Mouse (Mus musculus): ENCODE measurements at regions not wholly inside any gene's neighbourhood (a gene's known extent, or its start where the extent isn't known, plus 50 kb on each side); places are given as distances from the start of the nearest gene placed in this dataset.
"Not testable (repeated sequence)": the region's sequence is repeated elsewhere in the genome, so short reads cannot be mapped to it uniquely, and the experiment has no call there.

DNA sequence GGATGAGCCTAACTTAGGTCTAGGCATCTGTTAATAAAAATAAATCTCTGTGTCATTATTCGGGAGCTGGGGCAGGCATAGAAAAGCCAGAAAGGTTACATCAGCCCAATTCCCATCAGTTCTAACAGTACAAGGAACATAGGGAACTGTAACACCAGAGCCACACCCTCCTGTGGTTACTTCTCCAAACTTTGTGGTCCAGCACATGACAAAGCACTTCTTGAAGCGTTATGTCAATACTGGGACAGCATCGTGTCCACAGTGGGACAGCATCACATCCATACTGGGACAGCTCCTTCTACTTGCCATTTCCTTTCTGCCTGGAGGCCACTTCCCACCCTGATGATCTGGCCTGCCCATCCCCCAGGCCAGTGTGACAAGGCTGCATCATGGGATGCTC is 253.9 kb downstream of the Diras2 start:
- DNase-seq = no peak

DNA sequence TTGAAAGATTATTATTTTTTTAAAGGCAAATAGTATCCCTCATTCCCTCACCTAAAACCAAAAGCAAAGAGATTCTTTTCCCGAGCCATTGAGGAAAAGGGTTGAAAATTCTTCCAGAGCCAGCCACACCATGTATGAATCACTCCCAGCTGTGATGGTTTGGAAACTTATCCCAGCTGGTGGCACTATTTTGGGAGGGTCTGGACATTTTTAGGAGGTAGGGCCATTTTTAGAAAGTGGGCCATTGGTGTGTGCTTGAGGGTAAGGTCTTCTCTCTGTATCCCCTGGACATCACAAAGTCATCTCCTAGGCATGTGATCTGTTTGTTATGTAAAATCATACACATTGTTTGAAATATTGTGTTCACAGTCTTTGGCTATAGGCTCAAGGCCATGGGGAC is 252.2 kb downstream of the Diras2 start:
- no peak for DNase-seq

DNA sequence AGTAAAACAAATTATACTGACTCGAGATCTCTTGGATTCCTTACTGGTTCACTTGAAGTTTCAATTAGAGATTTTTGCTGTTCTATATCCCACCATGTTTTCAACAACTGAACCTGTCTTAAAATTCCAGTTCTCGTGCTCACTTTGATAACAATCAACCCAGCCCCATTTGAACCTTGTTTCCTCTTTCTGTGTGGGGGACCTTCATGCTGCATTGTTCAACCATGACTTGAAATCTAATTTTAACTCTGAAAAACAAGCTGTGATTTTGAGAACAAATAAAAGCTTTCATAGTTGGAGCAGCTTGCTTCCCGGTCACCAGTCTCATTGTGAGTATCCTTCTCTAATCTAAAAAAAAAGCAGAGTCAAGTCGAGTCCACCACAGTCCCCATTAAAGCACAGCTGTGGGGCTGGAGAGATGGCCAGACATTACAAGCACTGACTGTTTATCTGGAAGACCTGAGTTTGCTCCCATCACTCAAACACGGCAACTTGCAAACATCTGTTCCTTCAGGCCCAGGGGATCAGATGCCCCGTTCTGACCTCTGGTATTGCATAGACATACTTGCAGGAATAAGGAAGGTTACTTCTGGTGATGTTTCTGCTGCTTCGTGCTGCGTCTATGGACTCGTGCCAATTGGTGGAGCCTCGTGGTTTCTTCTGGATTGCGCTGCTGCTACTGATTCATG is 251.7 kb downstream of the Diras2 start:
- DNase-seq = no peak

DNA sequence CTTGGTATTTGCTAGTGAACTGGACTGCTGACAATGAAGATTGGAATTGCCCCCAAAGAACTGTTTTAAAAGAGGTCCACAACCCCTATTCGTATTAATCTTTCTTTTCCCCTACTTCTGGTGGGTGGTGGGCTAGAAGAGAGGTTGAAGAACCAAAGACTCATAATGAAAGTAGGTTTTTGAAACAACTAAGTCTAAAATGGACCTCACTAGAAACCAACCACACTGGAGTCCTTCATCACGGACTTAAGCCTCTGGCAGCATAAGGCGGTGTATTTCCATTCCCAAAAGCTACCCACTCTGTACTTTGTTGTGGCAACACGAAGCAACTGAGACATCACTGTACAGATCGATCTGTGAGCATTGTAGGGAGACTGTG is 251.1 kb downstream of the Diras2 start:
- no peak for DNase-seq

DNA sequence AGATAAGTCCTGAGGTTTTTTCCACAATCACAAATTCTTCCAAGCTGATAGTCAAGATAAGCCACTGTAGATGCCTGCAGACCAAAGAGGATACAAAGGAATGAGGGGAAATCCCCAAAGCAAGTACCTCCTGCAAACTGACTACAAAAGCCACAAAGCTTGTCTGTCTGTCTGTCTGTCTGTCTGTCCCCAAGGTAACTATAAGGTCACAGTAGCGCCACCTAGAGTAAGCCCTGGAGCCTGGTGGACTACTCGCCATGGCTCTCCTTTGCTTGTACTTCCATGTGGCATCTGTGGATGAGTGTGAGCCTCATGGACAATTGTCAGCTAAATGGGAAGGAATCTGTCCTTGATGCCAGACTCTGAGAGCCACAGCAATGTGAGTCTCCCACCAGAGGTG is 249.8 kb downstream of the Diras2 start:
- DNase-seq = no peak

DNA sequence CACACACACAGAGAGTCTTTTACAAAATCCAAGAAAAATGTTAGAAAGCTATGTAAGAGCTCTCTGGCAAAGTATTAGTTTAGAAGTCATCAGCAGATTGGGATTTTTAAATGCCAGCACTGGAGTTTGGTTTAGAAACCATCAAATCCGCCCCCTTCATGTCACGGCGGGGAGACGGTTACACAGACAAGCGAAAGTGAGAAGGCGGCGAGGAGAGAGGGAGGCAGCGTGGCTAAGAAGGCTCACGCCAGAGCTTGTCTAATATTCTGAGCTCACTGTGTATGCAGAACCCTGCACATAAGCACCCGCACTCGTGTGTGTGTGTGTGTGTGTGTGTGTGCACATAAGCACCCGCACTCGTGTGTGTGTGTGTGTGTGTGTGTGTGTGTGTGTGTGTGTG is 248.6 kb downstream of the Diras2 start:
- DNase-seq = no peak

DNA sequence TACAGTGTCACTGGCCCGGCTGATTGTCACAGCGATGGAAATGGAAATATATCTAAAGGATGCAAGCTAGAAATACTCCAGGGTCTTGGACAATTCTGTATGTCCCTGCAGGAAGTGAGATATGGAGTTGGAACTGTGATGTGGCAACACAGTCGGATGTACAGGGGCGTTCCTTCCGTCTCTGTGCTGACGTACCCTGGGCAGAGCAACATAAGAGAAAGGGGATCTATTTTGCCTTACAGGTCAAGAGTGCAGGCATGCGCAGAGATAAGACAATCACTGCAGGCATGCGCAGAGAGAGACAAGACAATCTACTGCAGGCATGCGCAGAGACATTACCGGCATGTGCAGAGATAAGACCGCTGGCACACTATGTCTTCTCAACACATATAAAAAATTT is 247.6 kb downstream of the Diras2 start:
- DNase-seq = no peak

DNA sequence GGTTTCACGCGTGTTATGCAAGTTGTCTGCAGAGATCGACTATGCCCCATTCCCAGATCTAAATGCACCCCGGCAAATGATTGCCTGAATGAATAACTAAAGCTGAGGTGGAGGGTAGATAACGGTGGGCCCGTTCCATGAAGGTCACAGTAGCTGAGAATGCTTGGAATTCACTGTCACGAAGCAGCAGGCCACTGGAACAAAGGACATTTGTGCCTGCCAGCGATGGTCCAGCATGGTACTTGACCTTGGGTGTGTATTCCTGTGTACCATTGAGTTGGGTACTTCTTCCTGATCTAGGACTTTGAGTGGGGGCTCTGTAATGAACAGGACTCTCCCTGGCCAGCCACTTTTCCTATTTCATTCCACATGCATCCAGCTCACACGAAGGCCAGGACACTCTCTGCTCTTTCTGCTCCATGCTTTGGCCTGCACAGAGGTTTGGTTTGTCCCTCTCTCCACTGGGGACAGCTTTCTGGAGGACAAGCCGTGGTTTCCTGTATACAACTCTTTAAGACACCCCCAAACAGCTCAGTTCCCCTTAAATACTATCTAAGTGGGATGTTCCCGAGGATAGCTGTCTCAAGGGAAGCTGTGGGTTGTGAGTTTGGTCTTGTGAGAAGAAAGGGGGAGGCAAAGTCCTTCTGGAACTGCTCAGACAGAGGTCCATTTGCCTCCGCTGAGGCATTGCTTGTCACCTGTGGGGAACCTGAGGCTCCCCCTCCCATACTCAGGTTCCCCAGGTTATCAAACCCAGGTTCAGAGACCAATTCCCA is 246.9 kb downstream of the Diras2 start:
- DNase-seq = no peak

DNA sequence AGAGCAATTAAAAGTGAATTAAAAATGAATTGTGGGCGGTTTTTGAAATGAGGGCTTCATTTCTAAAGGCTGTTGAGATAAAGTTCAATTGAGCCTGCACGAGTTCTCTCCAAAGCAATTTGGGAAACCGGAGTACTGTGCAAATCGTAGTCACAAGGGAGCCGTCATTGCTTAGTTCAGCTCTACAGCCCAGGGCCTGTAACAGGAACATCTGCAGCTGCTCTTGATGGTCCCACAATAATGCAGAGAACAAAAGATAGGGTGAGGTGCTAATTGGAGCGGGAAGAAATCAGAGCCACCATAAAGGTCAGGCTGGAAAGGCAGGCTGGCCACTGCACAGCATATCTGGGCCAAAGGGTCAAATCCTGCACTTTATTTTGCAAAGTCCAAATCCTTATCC is 242.7 kb downstream of the Diras2 start:
- no peak for DNase-seq

DNA sequence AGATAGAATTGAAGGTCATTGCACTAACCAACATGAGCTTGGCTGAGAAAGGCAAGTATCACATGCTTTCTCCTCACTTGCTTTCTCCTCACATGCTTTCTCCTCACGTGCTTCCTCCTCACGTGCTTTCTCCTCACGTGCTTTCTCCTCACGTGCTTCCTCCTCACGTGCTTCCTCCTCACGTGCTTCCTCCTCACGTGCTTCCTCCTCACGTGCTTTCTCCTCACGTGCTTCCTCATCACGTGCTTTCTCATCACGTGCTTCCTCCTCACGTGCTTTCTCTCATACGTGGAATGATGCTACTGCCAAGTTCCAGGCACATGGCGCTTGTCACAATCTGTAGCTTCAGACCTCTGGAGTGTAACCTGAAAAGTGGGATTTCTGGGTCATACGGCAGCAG is 235.2 kb downstream of the Diras2 start:
- DNase-seq = no peak

DNA sequence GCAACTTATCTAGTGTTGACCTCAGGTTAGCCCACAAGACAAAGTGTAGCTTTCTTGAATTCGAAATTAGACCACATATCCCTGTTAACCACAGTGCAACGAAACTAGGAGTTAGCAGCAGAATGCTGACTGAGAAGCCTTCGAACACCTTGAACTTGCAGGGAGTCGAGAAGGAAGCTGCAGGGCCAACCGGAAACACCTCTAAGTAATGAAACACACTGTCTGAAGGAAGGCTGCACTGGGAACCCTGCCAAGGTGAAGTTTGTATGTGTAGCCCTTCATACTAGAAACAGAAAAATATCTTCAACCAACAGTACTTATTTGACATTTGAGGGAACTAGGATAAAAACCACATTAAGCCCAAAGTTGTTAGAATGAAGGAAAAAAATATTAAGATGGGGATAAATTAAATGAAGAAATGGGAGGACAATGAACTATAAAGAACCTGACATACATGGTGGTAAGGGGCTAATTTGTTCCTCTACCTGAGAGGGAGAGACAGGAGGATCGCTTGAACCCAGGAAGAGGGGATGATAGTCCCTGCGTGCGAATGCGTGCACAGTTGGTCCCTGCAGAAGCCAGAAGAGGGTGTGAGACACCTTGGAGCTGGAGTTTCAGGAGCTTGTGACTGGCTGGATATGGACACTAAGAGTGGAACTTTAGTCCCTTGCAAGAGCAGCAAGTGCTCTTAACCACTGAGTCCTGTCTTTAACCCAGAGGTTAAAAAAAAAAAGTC is 234.4 kb downstream of the Diras2 start:
- DNase-seq = peak; percentile 28 to 45

DNA sequence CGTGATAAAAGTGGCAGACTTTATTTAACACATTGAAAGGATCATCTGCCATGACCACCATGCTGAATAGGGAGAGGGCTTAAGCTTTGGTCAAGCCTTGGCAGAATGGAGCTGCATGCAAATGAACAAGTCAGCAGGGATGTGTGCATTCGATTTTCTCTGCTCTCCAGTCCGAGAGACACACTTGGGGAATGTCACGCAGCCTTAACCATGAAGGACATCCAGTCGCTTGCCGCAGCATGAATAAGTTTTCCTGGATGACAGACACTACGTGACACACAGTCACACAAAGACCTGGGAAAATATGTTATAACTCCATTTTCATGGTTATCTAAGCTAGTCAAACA is 233.8 kb downstream of the Diras2 start:
- no peak for DNase-seq

DNA sequence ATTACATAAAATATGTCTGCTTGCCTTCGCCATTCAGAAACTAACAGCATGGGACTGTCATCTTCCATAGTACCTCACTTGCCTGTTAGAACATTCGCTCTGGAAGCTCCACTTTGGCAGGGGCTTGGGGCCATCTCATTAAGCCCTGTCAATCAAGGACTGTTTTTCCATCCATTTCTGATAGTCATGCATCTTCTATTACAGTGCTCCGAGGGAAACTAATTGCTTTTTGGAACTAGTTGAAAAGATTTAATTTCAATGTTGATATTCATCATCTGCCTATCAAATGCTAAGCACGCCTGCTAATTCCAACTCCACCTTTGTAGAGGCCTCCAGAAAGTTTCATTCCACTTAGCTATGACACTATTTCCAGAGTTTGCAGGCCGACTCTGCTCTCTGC is 232.7 kb downstream of the Diras2 start:
- DNase-seq = no peak

DNA sequence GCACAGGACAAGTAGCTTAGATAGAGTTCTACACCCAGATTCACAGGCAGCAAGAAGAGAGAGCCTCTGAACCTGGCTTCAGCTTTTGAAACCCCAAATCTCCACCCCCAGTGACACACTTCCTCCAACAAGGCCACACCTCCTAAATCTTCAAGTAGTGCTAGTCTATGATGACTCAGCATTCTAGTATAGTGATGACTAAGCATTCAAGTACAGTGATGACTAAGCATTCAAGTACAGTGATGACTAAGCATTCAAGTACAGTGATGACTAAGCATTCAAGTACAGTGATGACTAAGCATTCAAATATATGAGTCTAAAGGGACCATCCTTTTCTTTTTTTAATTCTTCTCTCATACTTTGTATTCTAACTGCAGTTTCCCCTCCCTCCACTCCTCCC is 225.8 kb downstream of the Diras2 start:
- DNase-seq = not testable (repeated sequence)

DNA sequence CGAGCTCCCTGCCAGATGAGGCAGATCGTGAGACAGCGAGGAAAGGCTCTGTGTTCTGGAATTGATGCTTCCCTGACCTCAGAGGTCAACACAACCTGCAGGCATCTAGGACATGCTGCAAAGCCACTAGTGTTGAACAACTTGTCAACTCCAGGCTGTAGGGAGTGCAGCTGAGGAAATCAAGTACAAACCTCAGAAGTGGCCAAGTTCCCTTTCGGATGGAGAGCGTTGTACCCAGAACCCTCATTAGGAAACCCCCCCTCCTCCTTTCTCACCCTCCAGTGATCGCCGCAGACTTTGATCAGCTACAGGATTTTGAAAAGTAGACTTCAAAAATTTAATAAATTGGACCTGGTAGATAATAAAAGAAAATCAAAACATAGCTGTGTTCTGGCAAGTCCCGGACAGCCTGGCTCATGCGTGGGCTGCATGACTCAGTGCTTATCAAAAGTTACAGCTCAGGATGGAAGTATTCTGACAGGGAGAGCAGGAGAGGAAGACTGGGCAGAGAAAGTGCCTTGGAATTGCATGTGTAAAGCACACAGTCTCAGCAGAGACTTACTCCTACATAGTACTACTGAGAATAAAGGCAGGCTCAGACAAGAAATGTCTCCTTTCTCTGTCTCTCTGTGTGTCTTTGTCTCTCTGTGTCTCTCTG is 224.2 kb downstream of the Diras2 start:
- DNase-seq = no peak

DNA sequence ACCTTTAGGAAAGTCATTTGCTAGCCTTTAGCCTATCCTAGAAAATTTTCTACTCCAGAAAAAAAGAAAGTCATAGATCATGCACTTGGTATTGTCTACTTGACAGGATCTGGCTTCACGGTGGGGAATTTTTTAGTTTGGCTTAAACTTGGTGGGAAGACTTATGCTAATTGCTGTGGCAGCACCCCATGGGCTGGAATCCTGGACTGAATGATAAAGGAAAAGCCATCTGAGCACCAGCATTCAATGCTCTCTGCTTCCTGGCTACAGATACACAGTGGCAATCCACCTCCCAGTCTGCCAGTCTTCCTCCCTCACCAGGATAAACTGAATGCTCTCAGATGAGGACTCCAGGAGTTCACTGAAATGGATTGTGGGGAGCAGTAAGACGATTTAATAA is 220.1 kb downstream of the Diras2 start:
- no peak for DNase-seq

DNA sequence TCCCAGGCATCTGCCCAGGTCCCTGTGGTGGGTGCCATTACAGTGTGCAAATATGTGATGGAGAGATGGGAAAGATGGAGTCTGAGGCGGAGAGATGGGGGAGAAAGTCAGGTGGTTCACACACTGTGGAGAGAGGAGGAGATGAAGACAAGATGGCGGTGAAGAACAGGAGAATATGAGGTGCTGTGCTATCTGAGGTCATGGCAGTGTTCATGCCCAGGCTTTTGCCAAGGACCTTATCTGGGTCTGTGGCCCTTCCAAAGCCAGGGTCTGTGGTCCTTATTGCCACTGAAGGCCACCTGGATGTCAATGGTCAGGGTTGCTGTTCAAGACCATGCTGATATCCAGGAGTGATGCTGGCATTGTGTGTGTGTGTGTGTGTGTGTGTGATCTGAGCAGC is 212.8 kb downstream of the Diras2 start:
- DNase-seq = no peak

DNA sequence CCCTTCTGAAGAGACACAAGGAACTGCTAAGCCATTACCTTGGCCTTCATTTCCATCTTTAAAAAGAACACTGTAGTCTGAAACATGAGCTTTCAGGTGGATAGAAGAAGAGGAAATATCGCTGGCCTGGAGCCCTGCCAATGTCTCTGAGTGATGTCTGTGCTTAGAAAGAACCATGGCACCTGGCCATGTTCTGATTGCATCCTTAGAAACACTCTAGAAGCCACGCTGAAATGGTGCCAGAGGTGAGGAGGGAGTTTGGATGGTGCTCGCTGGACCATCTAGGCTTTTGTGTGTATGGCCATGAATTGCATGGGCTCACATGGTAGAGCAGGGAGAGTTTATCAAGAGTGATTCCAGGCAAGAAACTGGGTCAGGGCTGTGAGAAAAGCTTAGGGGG is 207.4 kb downstream of the Diras2 start:
- DNase-seq = peak; percentile 24 to 62

DNA sequence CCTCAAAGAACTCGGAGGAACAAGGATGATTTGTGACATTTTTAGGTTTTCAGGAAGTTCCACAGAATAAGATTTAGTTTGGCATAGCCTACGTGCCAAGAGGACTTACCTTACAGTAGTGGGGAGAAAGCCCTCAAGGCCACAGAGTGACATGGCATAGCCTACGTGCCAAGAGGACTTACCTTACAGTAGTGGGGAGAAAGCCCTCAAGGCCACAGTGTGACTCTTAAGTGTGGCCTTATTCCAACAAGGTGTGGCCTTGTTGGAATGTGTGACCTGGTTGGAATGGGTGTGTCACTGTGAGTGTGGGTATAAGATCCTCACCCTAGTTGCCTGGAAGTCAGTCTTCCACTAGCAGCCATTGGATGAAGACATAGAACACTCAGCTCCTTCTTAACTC is 206.7 kb downstream of the Diras2 start:
- DNase-seq = not testable (repeated sequence)

DNA sequence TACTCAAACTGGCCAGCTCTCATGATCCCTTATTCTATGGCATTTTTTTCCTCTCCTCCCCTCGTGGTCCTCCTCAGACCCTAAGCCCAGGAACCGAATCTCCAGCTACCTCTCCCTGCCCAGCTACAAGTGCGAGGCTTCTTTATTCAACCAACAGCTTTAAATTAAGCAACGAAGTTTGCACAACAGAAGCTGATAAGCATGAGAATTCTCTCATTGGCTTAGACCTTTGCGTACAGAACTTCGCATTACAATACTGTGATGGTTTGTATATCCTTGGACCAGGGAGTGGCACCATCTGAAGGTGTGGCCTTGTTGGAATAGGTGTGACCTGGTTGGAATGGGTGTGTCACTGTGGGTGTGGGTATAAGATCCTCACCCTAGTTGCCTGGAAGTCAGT is 205.4 kb downstream of the Diras2 start:
- DNase-seq = not testable (repeated sequence)

DNA sequence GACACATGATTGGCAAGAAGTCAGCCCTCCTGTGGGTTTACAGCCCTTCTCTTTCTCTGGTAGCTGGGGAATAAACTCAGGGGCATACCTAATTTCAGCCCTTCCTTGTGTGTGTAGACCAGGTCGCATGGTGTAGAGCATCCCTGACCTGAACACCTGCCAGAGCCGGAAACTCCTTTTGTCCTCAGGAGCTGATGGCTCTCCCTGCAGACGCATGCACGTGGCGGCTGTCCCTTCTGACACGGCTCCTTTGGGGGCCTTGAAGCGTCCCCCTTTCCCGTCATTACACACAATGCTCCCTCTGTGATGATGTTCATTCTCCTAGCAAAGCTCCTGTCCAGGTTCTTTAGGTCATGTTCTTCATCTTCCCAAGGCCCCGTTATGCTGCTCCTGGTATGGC is 203.3 kb downstream of the Diras2 start:
- DNase-seq = peak in 1 of 2 experiments; percentile 35

DNA sequence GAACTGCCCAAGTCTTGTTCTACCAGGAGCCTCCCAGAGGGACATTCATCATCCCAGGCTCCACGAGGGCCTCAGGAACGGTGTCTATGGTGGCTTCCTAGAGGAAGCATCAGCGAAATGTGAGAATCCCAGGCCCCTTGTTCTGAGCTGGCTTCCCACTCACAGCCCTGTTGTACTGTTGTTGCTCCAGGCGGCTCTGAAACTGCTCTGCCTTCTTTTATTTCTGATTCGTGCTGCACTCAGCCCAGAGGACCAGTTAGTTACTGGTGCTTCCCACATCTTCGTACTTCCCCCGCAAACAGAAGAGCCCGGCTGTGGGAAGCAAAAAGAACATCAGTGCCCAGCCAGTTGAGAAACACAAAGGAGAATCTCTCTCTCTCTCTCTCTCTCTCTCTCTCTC is 202.3 kb downstream of the Diras2 start:
- DNase-seq = no peak

DNA sequence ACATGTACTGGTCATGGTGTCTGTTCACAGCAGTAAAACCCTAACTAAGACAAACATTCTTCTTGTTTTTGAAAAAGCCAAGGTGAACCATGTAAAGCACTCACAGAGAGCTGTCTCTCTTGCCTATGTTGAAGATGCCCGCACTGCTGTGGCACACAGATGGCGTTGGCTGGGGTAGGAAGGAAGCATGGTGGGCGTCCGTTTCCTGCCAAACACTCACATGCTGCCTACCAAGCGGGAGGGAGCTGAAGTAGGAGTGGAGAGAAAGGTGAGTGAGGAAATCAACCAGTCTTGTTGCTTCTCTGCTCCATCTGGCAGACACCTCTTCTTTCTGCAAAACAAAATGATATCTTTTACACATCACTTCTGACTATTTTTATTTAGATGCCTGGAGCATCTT is 200.0 kb downstream of the Diras2 start:
- DNase-seq = peak; percentile 82 to 84

DNA sequence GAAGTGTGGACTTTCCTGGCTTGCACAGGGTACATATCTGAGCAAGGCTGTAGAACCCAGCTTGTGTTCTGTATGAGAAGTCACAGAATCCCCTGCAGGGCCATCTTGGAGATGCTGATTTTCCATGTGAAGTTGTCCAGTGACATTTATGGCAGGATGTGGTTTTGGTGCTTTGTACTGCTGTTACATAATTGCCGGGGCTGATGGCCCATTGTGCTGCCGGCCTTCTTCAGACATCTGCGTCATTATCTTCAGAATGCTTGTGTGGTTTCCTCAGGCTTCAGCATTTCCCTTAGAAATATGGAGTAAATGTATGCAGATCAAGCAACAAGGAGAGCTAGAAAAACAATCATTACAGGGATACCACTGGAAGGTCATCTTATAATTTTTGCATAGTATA is 196.1 kb downstream of the Diras2 start:
- no peak for DNase-seq
